Mouse (Mus musculus) MEL (cell line): ENCODE measurements around the gene Edem3.

Experiments used
- BHLHE40 ChIP-seq: IDR thresholded peaks from 2 replicates; pipeline ENCODE4 v1.6.1; 2012; ENCODE audit warnings: low read depth, mild to moderate bottlenecking, inconsistent platforms, low read length, improper control_type of control experiment, borderline replicate concordance
- CTCF ChIP-seq, 3 experiments: IDR thresholded peaks in 2 of 3; conservative IDR thresholded peaks in 1 of 3; 2 replicates each; pipeline ENCODE4 v1.5.1; 2011 to 2012; ENCODE audit warnings: low read length in 3 of 3, low read depth in 2 of 3, mild to moderate bottlenecking in 2 of 3, improper control_type of control experiment in 1 of 3, inconsistent platforms in 1 of 3, mixed read lengths in 1 of 3, moderate library complexity in 1 of 3; ENCODE audit not compliant: control insufficient read depth in 1 of 3, insufficient read depth in 1 of 3, poor library complexity in 1 of 3, severe bottlenecking in 1 of 3
- HCFC1 ChIP-seq: IDR thresholded peaks from 2 replicates; pipeline ENCODE4 v1.6.1; 2012; ENCODE audit warnings: low read depth, mild to moderate bottlenecking, inconsistent platforms, low read length, improper control_type of control experiment, moderate library complexity
- JUND ChIP-seq: IDR thresholded peaks from 2 replicates; pipeline ENCODE4 v1.6.1; 2011; ENCODE audit warnings: low read depth, mild to moderate bottlenecking, improper control_type of control experiment, low read length
- MAFK ChIP-seq: IDR thresholded peaks from 2 replicates; pipeline ENCODE4 v1.6.1; 2011; ENCODE audit warnings: low read depth, mild to moderate bottlenecking, low read length, improper control_type of control experiment, borderline replicate concordance
- USF2 ChIP-seq, 2 experiments: IDR thresholded peaks; 2 replicates each; pipeline ENCODE4 v1.6.1; 2011 to 2012; ENCODE audit warnings: improper control_type of control experiment in 2 of 2, low read length in 2 of 2, borderline replicate concordance in 1 of 2, inconsistent platforms in 1 of 2, low read depth in 1 of 2, mild to moderate bottlenecking in 1 of 2; ENCODE audit not compliant: insufficient read depth in 1 of 2
- ZNF384 ChIP-seq: IDR thresholded peaks from 2 replicates; pipeline ENCODE4 v1.6.1; 2012; ENCODE audit warnings: low read depth, mild to moderate bottlenecking, inconsistent platforms, low read length, improper control_type of control experiment

DNA sequence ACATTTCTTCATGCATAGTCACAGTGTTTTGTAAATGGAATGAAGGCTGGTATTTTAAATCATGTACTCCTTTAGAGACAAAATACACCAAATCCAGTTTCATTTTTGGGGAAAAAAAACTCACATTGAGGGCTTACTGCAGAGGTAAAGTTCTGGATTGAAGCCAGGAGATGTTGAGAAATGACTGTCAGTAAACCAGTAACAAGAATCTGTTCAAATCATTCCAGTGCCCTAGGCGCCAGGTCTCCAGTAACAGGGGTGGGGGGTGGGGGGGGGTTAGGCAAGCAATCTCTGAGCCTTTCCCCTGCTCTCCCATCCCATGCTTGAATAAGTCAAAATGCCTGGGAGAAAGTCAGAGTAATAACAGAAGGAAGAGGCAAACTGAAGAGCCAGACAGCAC lies 100.4 kb downstream of the Edem3 start:
- TF ChIP-seq CTCF (IDR thresholded peaks at IDR 0.05 in 2 of 3, conservative IDR thresholded peaks at IDR 0.05 in 1 of 3; ENCODE audit: control insufficient read depth in 1 of 3, insufficient read depth in 1 of 3, low read depth in 2 of 3, low read length in 3 of 3, poor library complexity in 1 of 3, severe bottlenecking in 1 of 3) (no peak), USF2 (IDR thresholded peaks at IDR 0.05; ENCODE audit: borderline replicate concordance in 1 of 2, insufficient read depth in 1 of 2, low read depth in 1 of 2, low read length in 2 of 2) (no peak), HCFC1 (no peak), BHLHE40 (no peak), MAFK (no peak), ZNF384 (no peak), JUND (no peak)
